Mouse (Mus musculus) G1E (cell line): ENCODE results near the gene Smarce1.

Source experiments
- CTCF ChIP-seq: IDR thresholded peaks from 2 replicates; pipeline ENCODE4 v1.5.1; 2012; ENCODE audit warnings: low read depth, low read length, inconsistent platforms, mixed read lengths
- GATA1 ChIP-seq: IDR thresholded peaks from 2 replicates; pipeline ENCODE4 v1.6.1; 2012; ENCODE audit warnings: borderline replicate concordance, low read length, inconsistent platforms, mixed read lengths
- POLR2AphosphoS5 ChIP-seq: IDR thresholded peaks from 2 replicates; pipeline ENCODE4 v1.6.1; 2012; ENCODE audit warnings: low read depth, low read length, inconsistent platforms; ENCODE audit not compliant: insufficient replicate concordance
- TAL1 ChIP-seq: conservative IDR thresholded peaks from 2 replicates; pipeline ENCODE4 v1.6.1; 2012; ENCODE audit warnings: low read depth, low read length, inconsistent platforms, mixed read lengths

- TF ChIP-seq POLR2AphosphoS5: no peak
- TF ChIP-seq CTCF: no peak
- no peak for TF ChIP-seq GATA1
- TF ChIP-seq TAL1: no peak
Measured at GRCm38 (mm10) chr11:99170547-99171267, 60.1 kb downstream of the Smarce1 start.
